Mouse (Mus musculus) myocyte (in vitro differentiated cells): Measurements from ENCODE around the gene Nfyb. TPM values are rescaled to one million over a fixed set of nuclear protein-coding genes. Genes with fewer than 3 reads are reported as not detected.

Source experiments
- H3K27me3 ChIP-seq: one replicate; pipeline ENCODE4 v1.6.1; 2011; ENCODE audit not compliant: control insufficient read depth, insufficient read depth, insufficient read length
- H3K36me3 ChIP-seq: one replicate; pipeline ENCODE4 v1.6.1; 2011; ENCODE audit not compliant: control insufficient read depth, insufficient read depth
- H3K4me2 ChIP-seq: one replicate; pipeline ENCODE4 v1.6.1; 2011; ENCODE audit warnings: low read depth, control low read depth
- H3K4me3 ChIP-seq: one replicate; pipeline ENCODE4 v1.5.1; 2011; ENCODE audit warnings: mild to moderate bottlenecking, control low read depth, moderate library complexity
- H3K79me2 ChIP-seq: one replicate; pipeline ENCODE4 v1.6.1; 2011; ENCODE audit not compliant: control insufficient read depth, insufficient read depth
- H3ac ChIP-seq: one replicate; pipeline ENCODE4 v1.6.1; 2011; ENCODE audit not compliant: control insufficient read depth, insufficient read length
- CEBPB ChIP-seq: IDR thresholded peaks from 2 replicates; pipeline ENCODE4 v1.6.1; 2011; ENCODE audit warnings: mild to moderate bottlenecking, moderate library complexity; ENCODE audit not compliant: poor library complexity, insufficient read depth, severe bottlenecking
- E2F4 ChIP-seq: IDR thresholded peaks from one replicate; pipeline ENCODE4 v1.6.1; 2011; ENCODE audit warnings: mild to moderate bottlenecking, control low read depth, moderate library complexity; ENCODE audit not compliant: insufficient read depth
- MAX ChIP-seq: IDR thresholded peaks from one replicate; pipeline ENCODE4 v1.6.1; 2011; ENCODE audit warnings: low read depth, mild to moderate bottlenecking, control low read depth
- MYOD1 ChIP-seq, 3 experiments: IDR thresholded peaks; one replicate each; pipeline ENCODE4 v1.6.1; 2011; ENCODE audit warnings: control low read depth in 2 of 3, low read depth in 2 of 3, mild to moderate bottlenecking in 2 of 3, moderate library complexity in 1 of 3; ENCODE audit not compliant: insufficient read length in 2 of 3, control insufficient read depth in 1 of 3
- MYOG ChIP-seq, 3 experiments: IDR thresholded peaks; one replicate each; pipeline ENCODE4 v1.6.1; 2011; ENCODE audit warnings: control low read depth in 2 of 3, low read depth in 2 of 3, mild to moderate bottlenecking in 2 of 3; ENCODE audit not compliant: insufficient read length in 2 of 3, control insufficient read depth in 1 of 3, insufficient read depth in 1 of 3
- POLR2A ChIP-seq: IDR thresholded peaks from one replicate; pipeline ENCODE4 v1.6.1; 2011; ENCODE audit warnings: low read depth, mild to moderate bottlenecking, control low read depth, moderate library complexity; ENCODE audit not compliant: insufficient read length
- POLR2AphosphoS2 ChIP-seq: IDR thresholded peaks from one replicate; pipeline ENCODE4 v1.6.1; 2011; ENCODE audit warnings: low read depth, control low read depth; ENCODE audit not compliant: insufficient read length
- REST ChIP-seq: IDR thresholded peaks from one replicate; pipeline ENCODE4 v1.6.1; 2011; ENCODE audit warnings: mild to moderate bottlenecking, control low read depth, moderate library complexity; ENCODE audit not compliant: insufficient read depth, insufficient read length
- SRF ChIP-seq: IDR thresholded peaks from one replicate; pipeline ENCODE4 v1.6.1; 2011; ENCODE audit warnings: low read depth; ENCODE audit not compliant: control insufficient read depth, insufficient read length
- TCF12 ChIP-seq: IDR thresholded peaks from one replicate; pipeline ENCODE4 v1.6.1; 2011; ENCODE audit warnings: mild to moderate bottlenecking, control low read depth; ENCODE audit not compliant: poor library complexity, insufficient read depth, severe bottlenecking
- TCF3 ChIP-seq: IDR thresholded peaks from one replicate; pipeline ENCODE4 v1.6.1; 2011; ENCODE audit warnings: low read depth, control low read depth; ENCODE audit not compliant: insufficient read length
- USF1 ChIP-seq: IDR thresholded peaks from one replicate; pipeline ENCODE4 v1.6.1; 2011; ENCODE audit warnings: low read depth, mild to moderate bottlenecking, control low read depth, moderate library complexity
- polyA plus RNA-seq: library from polyadenylated mRNA; unstranded; fragments of >200 nt; fragmentation: generic; extraction: Trizol; gene quantifications from one replicate; pipeline ENCODE4 v1.2.1, GENCODE M21; 2012; ENCODE audit warnings: missing spikeins

The Nfyb gene
- polyA plus RNA-seq, 1 experiment, result 7.4 TPM

DNA sequence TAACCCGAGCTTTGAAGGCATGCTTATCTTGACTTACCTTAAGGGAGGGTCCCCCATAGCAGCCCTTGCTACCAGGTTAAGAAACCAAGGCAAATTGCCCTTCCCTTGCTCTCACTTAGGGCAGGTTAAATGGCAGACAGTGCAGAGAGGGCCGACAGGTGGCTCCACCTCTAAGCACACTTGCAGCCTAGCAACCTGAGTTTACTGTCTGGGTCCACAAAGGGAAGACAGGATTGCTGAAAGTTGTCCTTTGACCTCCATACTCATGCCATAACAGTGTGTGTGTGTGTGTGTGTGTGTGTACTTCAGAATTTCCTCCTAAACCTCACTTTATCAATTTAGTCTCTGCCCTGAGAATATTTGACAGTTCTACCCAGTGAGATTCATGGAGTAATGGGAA lies 18.5 kb upstream of the Nfyb start:
- H3K36me3 ChIP-seq, result no peaks in the 10 kb centered on the region
- H3K4me2 ChIP-seq, result no peak overlapping the region
- H3K27me3 ChIP-seq, result no peaks in the 10 kb centered on the region
- no peak overlapping the region for H3ac ChIP-seq
- H3K79me2 ChIP-seq, result no peaks in the 10 kb centered on the region
- H3K4me3 ChIP-seq, result no peak overlapping the region
- TF ChIP-seq E2F4, result no peak

DNA sequence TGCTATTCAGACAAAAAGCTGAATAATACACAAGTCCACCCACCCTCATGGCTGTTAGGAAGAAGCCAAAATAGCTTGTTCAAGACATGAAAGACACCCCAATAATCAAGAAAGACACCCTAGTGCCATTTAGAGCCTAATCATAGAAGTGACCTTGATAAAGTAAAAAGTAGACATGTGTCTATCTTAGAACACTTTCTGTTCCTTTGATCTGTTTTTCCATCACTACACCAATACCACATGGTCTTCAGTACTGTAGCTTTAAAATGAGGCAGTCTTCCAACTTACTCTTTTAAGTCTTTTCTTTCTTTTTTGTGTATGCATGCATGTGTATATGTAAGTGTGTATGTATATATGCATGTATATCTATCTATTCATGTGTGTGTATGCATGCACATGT lies 16.9 kb upstream of the Nfyb start:
- no peak overlapping the region for H3K4me2 ChIP-seq
- no peak overlapping the region for H3K4me3 ChIP-seq
- no peaks in the 10 kb centered on the region for H3K36me3 ChIP-seq
- no peak overlapping the region for H3ac ChIP-seq
- H3K79me2 ChIP-seq, result no peaks in the 10 kb centered on the region
- no peaks in the 10 kb centered on the region for H3K27me3 ChIP-seq
- no peak for TF ChIP-seq MAX
- no peak for TF ChIP-seq SRF
- TF ChIP-seq E2F4, result no peak
- TF ChIP-seq POLR2A, result no peak
- no peak for TF ChIP-seq MYOG (IDR thresholded peaks at IDR 0.05; ENCODE audit: control insufficient read depth in 1 of 3, insufficient read depth in 1 of 3, insufficient read length in 2 of 3, low read depth in 2 of 3)
- no peak for TF ChIP-seq MYOD1 (IDR thresholded peaks at IDR 0.05; ENCODE audit: control insufficient read depth in 1 of 3, insufficient read length in 2 of 3, low read depth in 2 of 3)
- no peak for TF ChIP-seq TCF3
- no peak for TF ChIP-seq USF1
- TF ChIP-seq POLR2AphosphoS2, result no peak
- no peak for TF ChIP-seq REST
- no peak for TF ChIP-seq CEBPB
- TF ChIP-seq TCF12, result no peak

DNA sequence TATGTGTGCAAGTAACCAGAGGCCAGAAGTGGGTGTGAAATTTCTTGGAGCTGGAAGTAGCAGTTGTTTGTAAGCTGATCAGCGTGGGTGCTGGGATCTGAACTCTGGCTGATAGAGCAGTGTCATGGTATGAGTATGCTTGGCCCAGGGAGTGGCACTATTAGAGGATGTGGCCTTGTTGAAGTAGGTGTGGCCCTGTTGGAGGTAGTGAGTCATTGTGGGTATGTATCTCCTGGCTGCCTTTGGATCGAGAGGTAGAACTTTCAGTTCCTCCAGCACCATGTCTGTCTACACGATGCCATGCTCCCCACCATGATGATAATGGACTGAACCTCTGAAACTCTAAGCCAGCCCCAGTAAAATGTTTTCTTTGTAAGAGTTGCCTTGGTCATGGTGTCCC lies 16.4 kb upstream of the Nfyb start:
- Histone ChIP-seq H3K4me3 (no peak overlapping the region), H3K27me3 (no peaks in the 10 kb centered on the region), H3K4me2 (no peak overlapping the region), H3K36me3 (no peaks in the 10 kb centered on the region), H3K79me2 (no peaks in the 10 kb centered on the region), H3ac (no peak overlapping the region)
- TF ChIP-seq MYOD1 (IDR thresholded peaks at IDR 0.05; ENCODE audit: control insufficient read depth in 1 of 3, insufficient read length in 2 of 3, low read depth in 2 of 3), result no peak
- TF ChIP-seq CEBPB, result no peak

DNA sequence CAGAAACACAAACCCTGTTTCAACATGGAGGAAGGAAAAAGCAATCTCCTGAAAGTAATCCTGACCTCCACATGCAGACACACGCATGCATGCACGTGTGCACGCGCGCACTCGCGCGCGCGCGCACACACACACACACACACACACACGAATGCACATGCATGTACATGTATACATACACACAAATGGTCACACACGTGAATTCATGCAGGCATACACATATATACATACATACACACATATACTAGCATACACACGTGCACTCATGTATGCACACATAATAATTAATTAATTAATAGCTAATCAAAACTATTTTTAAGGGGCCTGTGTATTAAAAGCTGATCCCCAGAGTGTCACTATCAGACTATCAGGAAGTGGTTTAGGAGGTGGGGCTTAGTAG lies 15.9 kb upstream of the Nfyb start:
- Histone ChIP-seq H3K4me3 (no peak overlapping the region), H3K79me2 (no peaks in the 10 kb centered on the region), H3ac (no peak overlapping the region), H3K36me3 (no peaks in the 10 kb centered on the region), H3K27me3 (no peaks in the 10 kb centered on the region), H3K4me2 (no peak overlapping the region)
- no peak for TF ChIP-seq TCF3
- TF ChIP-seq USF1, result no peak
- TF ChIP-seq POLR2A, result no peak
- no peak for TF ChIP-seq MYOG (IDR thresholded peaks at IDR 0.05; ENCODE audit: control insufficient read depth in 1 of 3, insufficient read depth in 1 of 3, insufficient read length in 2 of 3, low read depth in 2 of 3)
- no peak for TF ChIP-seq CEBPB
- TF ChIP-seq E2F4, result no peak
- no peak for TF ChIP-seq TCF12
- no peak for TF ChIP-seq MAX
- TF ChIP-seq SRF, result no peak
- TF ChIP-seq REST, result no peak
- no peak for TF ChIP-seq POLR2AphosphoS2
- TF ChIP-seq MYOD1 (IDR thresholded peaks at IDR 0.05; ENCODE audit: control insufficient read depth in 1 of 3, insufficient read length in 2 of 3, low read depth in 2 of 3), result no peak

DNA sequence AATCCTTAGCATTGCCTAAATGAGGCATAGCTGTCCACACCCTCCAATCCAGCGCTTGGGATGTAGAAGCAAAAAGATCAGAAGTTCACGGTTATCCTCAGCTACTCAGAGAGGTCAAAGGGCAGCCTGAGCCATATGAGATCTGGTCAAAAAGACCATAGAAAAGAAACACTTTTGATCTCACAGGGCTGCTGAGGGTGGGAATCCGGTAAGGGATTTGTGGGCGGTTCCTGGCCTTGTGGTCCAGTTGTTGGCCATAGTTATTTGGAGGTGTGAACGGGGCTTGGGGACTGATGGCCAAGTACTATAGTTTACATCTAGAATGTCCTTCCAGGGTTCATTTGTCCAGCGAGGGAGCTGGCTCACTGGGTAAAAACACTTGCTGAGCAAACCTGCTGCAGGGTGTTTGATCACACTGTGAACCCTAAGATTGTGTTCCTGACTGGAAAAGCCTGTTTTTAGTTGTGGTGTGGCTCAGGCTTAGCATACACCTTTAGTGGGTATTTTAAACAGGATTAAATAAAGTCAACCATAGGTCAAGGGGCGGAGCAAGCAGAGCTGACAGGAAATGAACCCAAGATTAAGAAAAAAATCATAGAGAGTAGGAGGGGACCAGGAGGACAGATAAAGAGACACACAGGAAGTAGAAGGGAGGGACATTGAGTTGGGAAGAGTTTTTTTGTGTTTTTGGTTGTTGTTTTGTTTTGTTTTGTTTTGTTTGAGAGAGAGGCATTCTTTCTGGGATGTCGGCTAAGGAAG lies 15.0 kb upstream of the Nfyb start:
- Histone ChIP-seq H3K4me3 (no peak overlapping the region), H3ac (no peak overlapping the region), H3K4me2 (no peak overlapping the region), H3K36me3 (no peaks in the 10 kb centered on the region), H3K27me3 (no peaks in the 10 kb centered on the region), H3K79me2 (no peaks in the 10 kb centered on the region)
- no peak for TF ChIP-seq CEBPB
- TF ChIP-seq SRF, result no peak
- no peak for TF ChIP-seq MAX
- no peak for TF ChIP-seq MYOD1 (IDR thresholded peaks at IDR 0.05; ENCODE audit: control insufficient read depth in 1 of 3, insufficient read length in 2 of 3, low read depth in 2 of 3)
- no peak for TF ChIP-seq MYOG (IDR thresholded peaks at IDR 0.05; ENCODE audit: control insufficient read depth in 1 of 3, insufficient read depth in 1 of 3, insufficient read length in 2 of 3, low read depth in 2 of 3)
- TF ChIP-seq POLR2AphosphoS2, result no peak
- TF ChIP-seq TCF3, result no peak
- TF ChIP-seq TCF12, result no peak
- no peak for TF ChIP-seq USF1
- no peak for TF ChIP-seq POLR2A
- TF ChIP-seq E2F4, result no peak
- TF ChIP-seq REST, result no peak
